Mouse (Mus musculus) urinary bladder, postnatal 14 days (tissue): ENCODE data around the gene Efhb.

Experiments
- DNase-seq: peaks from one replicate; pipeline ENCODE4 v3.0.0; 2021; ENCODE audit warnings: low spot score

Efhb gene

GRCm38 (mm10) chr17:53462603-53463495, at the start of gene Efhb:
Efhb (minus strand) TSS chr17:53463321.
- DNase-seq, result peak; percentile 94

GRCm38 (mm10) chr17:53512311-53512951, 49.3 kb upstream of the Efhb start:
- peak; percentile 24 for DNase-seq

GRCm38 (mm10) chr17:53502966-53503365, 39.8 kb upstream of the Efhb start:
- DNase-seq, result no peak

GRCm38 (mm10) chr17:53489007-53489378, 25.9 kb upstream of the Efhb start:
- DNase-seq, result no peak

- no peak for DNase-seq
Observed at GRCm38 (mm10) chr17:53488291-53489006, 25.3 kb upstream of the Efhb start.

GRCm38 (mm10) chr17:53480433-53480832, 17.3 kb upstream of the Efhb start:
- no peak for DNase-seq

GRCm38 (mm10) chr17:53479604-53480041, 16.5 kb upstream of the Efhb start:
- peak; percentile 67 for DNase-seq

GRCm38 (mm10) chr17:53478858-53479603, 15.9 kb upstream of the Efhb start, which contains the start of gene Rab5a:
Rab5a (plus strand) TSS chr17:53479234.
- DNase-seq, result peak; percentile 100

- no peak for DNase-seq
Observed at GRCm38 (mm10) chr17:53478066-53478857, 15.1 kb upstream of the Efhb start.

- no peak for DNase-seq
Observed at GRCm38 (mm10) chr17:53468697-53469096, 5.6 kb upstream of the Efhb start.

GRCm38 (mm10) chr17:53465569-53465968, 2.4 kb upstream of the Efhb start:
- no peak for DNase-seq

- no peak for DNase-seq
Observed at GRCm38 (mm10) chr17:53463496-53463840, 347 bp upstream of the Efhb start.

- no peak for DNase-seq
Observed at GRCm38 (mm10) chr17:53456742-53457141, 6.4 kb downstream of the Efhb start.

- DNase-seq, result no peak
Observed at GRCm38 (mm10) chr17:53456152-53456551, 7.0 kb downstream of the Efhb start.

- DNase-seq, result peak; percentile 54
Observed at GRCm38 (mm10) chr17:53402689-53403306, 60.3 kb downstream of the Efhb start.

- no peak for DNase-seq
Observed at GRCm38 (mm10) chr17:53393201-53393600, 69.9 kb downstream of the Efhb start.

- DNase-seq, result peak; percentile 20
Observed at GRCm38 (mm10) chr17:53389507-53389906, 73.6 kb downstream of the Efhb start.

GRCm38 (mm10) chr17:53387581-53388473, 75.3 kb downstream of the Efhb start:
- no peak for DNase-seq

GRCm38 (mm10) chr17:53386863-53387262, 76.3 kb downstream of the Efhb start:
- DNase-seq, result no peak

GRCm38 (mm10) chr17:53364111-53364510, 99.0 kb downstream of the Efhb start:
- DNase-seq, result no peak
